Mouse (Mus musculus) hindbrain, embryonic 15.5 days (tissue): ENCODE data around the gene Gtpbp1. TPM values are rescaled to one million over a fixed set of nuclear protein-coding genes. Genes with fewer than 3 reads are reported as not detected.

Experiments used
- ATAC-seq: fragments of 200-750 bp; cut with Nextera tagmentation; 2 replicates; pipeline ENCODE4 v1.8.0; 2017; ENCODE audit warnings: low read depth, moderate number of reproducible peaks, moderate TSS enrichment; ENCODE audit not compliant: low FRiP score
- H3K27ac ChIP-seq: fragments of 300-500 bp; sonication (generic); replicated peaks from 2 replicates; pipeline ENCODE4 v1.5.1; 2015; ENCODE audit warnings: mild to moderate bottlenecking, inconsistent platforms
- H3K27me3 ChIP-seq: fragments of 300-500 bp; sonication (generic); 2 replicates; pipeline ENCODE4 v1.6.1; 2015; ENCODE audit warnings: control low read depth, inconsistent platforms
- H3K36me3 ChIP-seq: fragments of 300-500 bp; sonication (generic); 2 replicates; pipeline ENCODE4 v1.6.1; 2015; ENCODE audit warnings: control low read depth, inconsistent platforms
- H3K4me1 ChIP-seq: fragments of 300-500 bp; sonication (generic); replicated peaks from 2 replicates; pipeline ENCODE4 v1.6.1; 2015; ENCODE audit warnings: control low read depth, inconsistent platforms
- H3K4me2 ChIP-seq: fragments of 300-500 bp; sonication (generic); 2 replicates; pipeline ENCODE4 v1.6.1; 2015; ENCODE audit warnings: moderate library complexity, mild to moderate bottlenecking, inconsistent platforms
- H3K4me3 ChIP-seq: fragments of 300-500 bp; sonication (generic); 2 replicates; pipeline ENCODE4 v1.5.1; 2015; ENCODE audit warnings: mild to moderate bottlenecking, inconsistent platforms
- H3K9ac ChIP-seq: fragments of 300-500 bp; sonication (generic); 2 replicates; pipeline ENCODE4 v1.6.1; 2015; ENCODE audit warnings: inconsistent platforms
- H3K9me3 ChIP-seq: fragments of 300-500 bp; sonication (generic); 2 replicates; pipeline ENCODE4 v1.6.1; 2016; ENCODE audit warnings: control low read depth, inconsistent platforms
- WGBS: fragments of 180-500 bp; shearing (Covaris S2); methylation state at CpG from one replicate; pipeline ENCODE4 v1.1.7; 2015; 5-methylcytosine and 5-hydroxymethylcytosine counted together
- polyA plus RNA-seq: library from polyadenylated mRNA; unstranded; fragments of >200 nt; fragmentation: Nextera tagmentation; extraction: Ambion mirVana; gene quantifications from 2 replicates; pipeline ENCODE4 v1.2.1, GENCODE M21; 2015

Gtpbp1 gene
- 49.4 and 50.1 TPM in 2 replicates for polyA plus RNA-seq

DNA sequence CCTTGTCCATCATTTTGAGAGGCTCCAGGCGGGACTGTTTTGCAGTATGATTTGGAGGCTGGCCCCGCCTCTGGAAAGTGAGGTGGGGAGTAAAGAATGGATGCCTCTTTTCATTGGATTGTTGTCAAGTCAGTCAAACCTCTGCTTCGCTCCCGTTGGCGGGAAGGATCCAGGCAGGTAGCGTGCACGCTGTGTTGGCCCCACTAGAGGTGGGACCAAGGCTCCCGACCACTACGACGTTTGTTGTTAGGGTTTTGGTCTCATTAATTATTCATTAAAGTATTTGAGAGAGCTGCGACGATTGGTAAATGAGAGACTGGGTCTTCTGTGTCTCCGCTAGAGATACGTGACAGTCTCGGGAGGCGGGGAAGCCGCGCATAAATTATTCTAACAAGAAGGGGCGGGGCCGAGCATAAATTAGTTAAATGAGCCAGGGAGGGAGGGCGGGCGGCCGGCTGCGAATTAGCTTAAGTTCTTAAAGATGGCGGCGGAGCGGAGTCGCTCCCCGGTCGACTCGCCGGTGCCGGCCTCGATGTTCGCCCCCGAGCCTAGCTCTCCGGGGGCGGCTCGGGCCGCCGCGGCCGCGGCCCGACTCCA lies at the start of gene Gtpbp1:
Gene Gtpbp1 (plus strand): TSS at position 420 of the 597 bp plus-strand sequence.
- H3K9me3 ChIP-seq: no peaks in the 10 kb centered on the region
- under 1% methylated on average over 45 of the region's 45 CpGs for WGBS
- H3K36me3 ChIP-seq: peaks cover 3% of the 10 kb centered on the region; the same call in 1 of the 2 replicates
- H3K27ac ChIP-seq: peak within 1 kb of the TSS; percentile 86
- peaks cover 55% of the 10 kb centered on the region for H3K4me1 ChIP-seq
- peak within 1 kb of the TSS; percentile 92 for H3K4me2 ChIP-seq
- H3K27me3 ChIP-seq: no peaks in the 10 kb centered on the region
- peak within 1 kb of the TSS; percentile 76 for H3K4me3 ChIP-seq
- H3K9ac ChIP-seq: peak within 1 kb of the TSS; percentile 79
- ATAC-seq: peak; percentile 98

GRCm38 (mm10) chr15:79641135-79641817 lies 49.4 kb upstream of the Gtpbp1 start:
- Histone ChIP-seq H3K4me3 (no peak overlapping the region), H3K9me3 (no peaks in the 10 kb centered on the region), H3K27me3 (no peaks in the 10 kb centered on the region), H3K36me3 (peaks cover 53% of the 10 kb centered on the region), H3K27ac (no peak overlapping the region), H3K4me2 (no peak overlapping the region), H3K4me1 (no peaks in the 10 kb centered on the region), H3K9ac (no peak overlapping the region)
- ATAC-seq: no peak
- WGBS: 81% methylated on average over 11 of the region's 12 CpGs

- 90% methylated on average over 2 of the region's 2 CpGs for WGBS
- no peaks in the 10 kb centered on the region for H3K27me3 ChIP-seq
- no peak overlapping the region for H3K27ac ChIP-seq
- ATAC-seq: no peak
- no peaks in the 10 kb centered on the region for H3K9me3 ChIP-seq
- H3K4me1 ChIP-seq: no peaks in the 10 kb centered on the region
- no peak overlapping the region for H3K9ac ChIP-seq
- peaks cover 52% of the 10 kb centered on the region for H3K36me3 ChIP-seq
- H3K4me2 ChIP-seq: no peak overlapping the region
- H3K4me3 ChIP-seq: no peak overlapping the region
These were observed 45.2 kb upstream of the Gtpbp1 start for GRCm38 (mm10) chr15:79645483-79645882.

- H3K9ac ChIP-seq: no peak overlapping the region
- peaks cover 40% of the 10 kb centered on the region; the same call in 1 of the 2 replicates for H3K36me3 ChIP-seq
- no peaks in the 10 kb centered on the region for H3K9me3 ChIP-seq
- ATAC-seq: no peak
- 93% methylated on average over 12 of the region's 12 CpGs for WGBS
- no peak overlapping the region for H3K27ac ChIP-seq
- H3K27me3 ChIP-seq: no peaks in the 10 kb centered on the region
- H3K4me2 ChIP-seq: no peak overlapping the region
- H3K4me3 ChIP-seq: no peak overlapping the region
- no peaks in the 10 kb centered on the region for H3K4me1 ChIP-seq
These were observed 42.5 kb upstream of the Gtpbp1 start for GRCm38 (mm10) chr15:79648130-79648529.

DNA sequence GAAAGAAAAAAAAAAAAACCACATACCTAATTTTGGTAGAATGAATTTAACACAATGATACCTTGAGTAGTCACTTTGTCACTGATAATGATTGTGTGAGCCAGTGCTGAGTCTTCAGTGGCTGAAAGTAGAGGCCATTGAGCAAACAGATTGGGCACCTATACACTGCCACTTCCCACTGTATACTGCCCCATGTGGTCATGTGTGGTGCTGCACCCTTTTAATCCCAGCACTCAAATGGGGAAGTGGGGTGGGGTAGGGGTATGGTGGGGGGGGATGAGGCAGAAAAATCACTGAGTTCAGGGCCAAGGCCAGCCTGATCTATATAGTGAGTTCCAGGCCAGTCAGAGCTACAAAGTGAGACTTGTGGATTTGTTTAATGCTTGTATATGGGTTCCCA lies 40.1 kb upstream of the Gtpbp1 start:
- no peak overlapping the region for H3K4me3 ChIP-seq
- H3K4me2 ChIP-seq: no peak overlapping the region
- H3K36me3 ChIP-seq: 0 out of 2 replicates have a peak, but pooled peaks cover 29% of the 10 kb centered on the region
- H3K9ac ChIP-seq: no peak overlapping the region
- ATAC-seq: no peak
- no peaks in the 10 kb centered on the region for H3K9me3 ChIP-seq
- H3K4me1 ChIP-seq: no peaks in the 10 kb centered on the region
- no peak overlapping the region for H3K27ac ChIP-seq
- no peaks in the 10 kb centered on the region for H3K27me3 ChIP-seq

DNA sequence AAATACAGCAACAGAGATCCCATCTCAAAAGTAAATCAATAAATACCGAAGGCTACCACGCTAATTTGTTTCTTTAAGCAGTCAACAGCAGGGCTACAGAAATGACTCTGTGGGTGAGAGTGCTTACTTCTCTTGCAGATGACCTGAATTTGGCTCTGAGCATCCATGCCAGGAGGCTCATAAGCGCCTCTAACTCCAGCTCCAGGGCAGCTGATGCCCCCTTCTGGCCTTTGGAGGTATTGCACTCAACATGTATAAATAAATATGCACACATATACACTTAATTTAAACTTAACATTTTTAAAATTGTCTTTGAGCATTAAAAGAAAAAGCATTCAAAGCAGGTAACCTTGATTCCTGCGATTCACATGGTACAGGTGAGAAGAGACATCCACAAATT lies 39.2 kb upstream of the Gtpbp1 start:
- H3K4me3 ChIP-seq: no peak overlapping the region
- H3K9ac ChIP-seq: no peak overlapping the region
- WGBS: 78% methylated on average over 4 of the region's 4 CpGs
- peaks cover 27% of the 10 kb centered on the region for H3K36me3 ChIP-seq
- no peaks in the 10 kb centered on the region for H3K27me3 ChIP-seq
- no peak overlapping the region for H3K4me2 ChIP-seq
- no peak overlapping the region for H3K27ac ChIP-seq
- no peak for ATAC-seq
- H3K9me3 ChIP-seq: no peaks in the 10 kb centered on the region
- H3K4me1 ChIP-seq: peaks cover 2% of the 10 kb centered on the region; the same call in 1 of the 2 replicates

GRCm38 (mm10) chr15:79656451-79656850 lies 34.2 kb upstream of the Gtpbp1 start:
- 85% methylated on average over 14 of the region's 14 CpGs for WGBS
- Histone ChIP-seq H3K27me3 (no peaks in the 10 kb centered on the region), H3K4me2 (no peak overlapping the region), H3K9me3 (no peaks in the 10 kb centered on the region), H3K4me1 (peaks cover 17% of the 10 kb centered on the region), H3K27ac (no peak overlapping the region), H3K36me3 (peaks cover 7% of the 10 kb centered on the region), H3K9ac (no peak overlapping the region), H3K4me3 (no peak overlapping the region)
- no peak for ATAC-seq

DNA sequence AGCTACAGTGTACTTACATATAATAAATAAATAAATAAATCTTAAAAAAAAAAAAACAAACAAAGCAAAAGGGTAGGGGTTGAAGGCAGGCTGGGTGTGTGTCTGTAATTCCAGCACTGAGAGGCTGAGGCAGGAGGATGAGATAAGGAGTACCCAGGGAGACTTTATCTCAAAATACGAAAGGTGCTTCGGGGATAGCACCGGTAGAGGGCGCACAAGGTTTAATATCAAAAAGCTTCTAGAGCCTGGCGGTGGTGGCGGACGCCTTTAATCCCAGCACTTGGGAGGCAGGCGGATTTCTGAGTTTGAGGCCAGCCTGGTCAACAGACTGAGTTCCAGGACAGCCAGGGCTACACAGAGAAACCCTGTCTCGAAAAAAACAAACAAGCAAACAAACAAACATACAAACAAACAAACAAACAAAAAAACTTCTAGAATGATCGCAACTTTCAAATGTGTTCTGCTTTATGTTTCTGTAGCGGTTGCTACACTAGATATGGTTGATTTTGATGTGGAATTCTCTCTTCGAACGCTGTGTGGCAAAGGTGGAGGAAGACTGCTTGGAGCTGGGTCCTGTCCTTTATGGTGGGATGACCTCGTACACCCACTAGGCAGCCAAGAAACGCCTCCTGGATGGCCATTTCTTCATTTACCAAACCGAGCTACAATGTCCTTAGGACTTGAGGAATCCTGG lies 32.7 kb upstream of the Gtpbp1 start:
- peak overlapping the region; percentile 98 for H3K27ac ChIP-seq
- peak overlapping the region; percentile 77 for H3K4me3 ChIP-seq
- 4% methylated on average over 16 of the region's 16 CpGs for WGBS
- H3K4me2 ChIP-seq: peak overlapping the region; percentile 85
- peak overlapping the region; percentile 73 for H3K9ac ChIP-seq
- peaks cover 17% of the 10 kb centered on the region for H3K4me1 ChIP-seq
- no peaks in the 10 kb centered on the region for H3K9me3 ChIP-seq
- no peaks in the 10 kb centered on the region for H3K27me3 ChIP-seq
- ATAC-seq: no peak
- peaks cover 18% of the 10 kb centered on the region for H3K36me3 ChIP-seq

- peak; percentile 91 for ATAC-seq
- Histone ChIP-seq H3K4me1 (peaks cover 17% of the 10 kb centered on the region), H3K27ac (peak within 1 kb of the TSS; percentile 98), H3K36me3 (peaks cover 21% of the 10 kb centered on the region), H3K9me3 (no peaks in the 10 kb centered on the region), H3K9ac (peak within 1 kb of the TSS; percentile 73), H3K4me3 (peak within 1 kb of the TSS; percentile 77), H3K4me2 (peak within 1 kb of the TSS; percentile 85), H3K27me3 (no peaks in the 10 kb centered on the region)
- under 1% methylated on average over 55 of the region's 55 CpGs for WGBS
These were observed 31.9 kb upstream of the Gtpbp1 start, which contains the start of the genes Fam227a and Cby1 for GRCm38 (mm10) chr15:79658531-79659375. Gene Fam227a, minus strand, starts transcription at chr15:79658956. Gene Cby1, plus strand, starts transcription at chr15:79659199.

DNA sequence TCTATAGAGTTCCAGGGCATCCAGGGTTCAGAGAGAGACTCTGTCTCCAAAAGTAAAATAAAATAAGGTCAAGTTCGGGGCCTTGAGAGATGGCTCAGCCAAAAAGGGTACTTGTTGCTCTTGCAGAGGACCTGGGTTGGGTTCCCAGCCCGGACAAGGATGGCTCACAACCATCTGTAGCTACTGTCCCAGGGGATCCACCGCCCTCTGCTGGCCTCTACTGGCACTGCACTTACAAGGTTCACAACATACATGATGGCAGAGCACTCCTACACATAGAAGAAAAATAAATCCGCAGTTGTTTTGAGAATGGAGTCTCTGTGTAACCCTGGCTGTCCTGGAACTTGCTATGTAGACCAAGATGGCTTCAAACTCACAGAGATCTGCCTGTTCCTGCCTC lies 28.8 kb upstream of the Gtpbp1 start:
- no peak for ATAC-seq
- Histone ChIP-seq H3K9ac (no peak overlapping the region), H3K4me2 (no peak overlapping the region), H3K4me1 (peaks cover 13% of the 10 kb centered on the region), H3K27ac (no peak overlapping the region), H3K36me3 (peaks cover 31% of the 10 kb centered on the region), H3K27me3 (no peaks in the 10 kb centered on the region), H3K9me3 (no peaks in the 10 kb centered on the region), H3K4me3 (no peak overlapping the region)
- 76% methylated on average over 4 of the region's 4 CpGs for WGBS

GRCm38 (mm10) chr15:79664666-79665065 lies 26.0 kb upstream of the Gtpbp1 start:
- Histone ChIP-seq H3K9ac (no peak overlapping the region), H3K9me3 (no peaks in the 10 kb centered on the region), H3K4me3 (no peak overlapping the region), H3K27ac (no peak overlapping the region), H3K36me3 (peaks cover 35% of the 10 kb centered on the region), H3K4me1 (peaks cover 5% of the 10 kb centered on the region), H3K4me2 (no peak overlapping the region), H3K27me3 (no peaks in the 10 kb centered on the region)
- WGBS: 93% methylated on average over 8 of the region's 8 CpGs
- ATAC-seq: no peak
